Mouse (Mus musculus) kidney, postnatal 14 days (tissue): ENCODE data around the gene Lrrtm3.

Experiments
- DNase-seq: peaks from one replicate; pipeline ENCODE4 v3.0.0; 2022; ENCODE audit warnings: mixed read lengths

Lrrtm3 gene

DNA sequence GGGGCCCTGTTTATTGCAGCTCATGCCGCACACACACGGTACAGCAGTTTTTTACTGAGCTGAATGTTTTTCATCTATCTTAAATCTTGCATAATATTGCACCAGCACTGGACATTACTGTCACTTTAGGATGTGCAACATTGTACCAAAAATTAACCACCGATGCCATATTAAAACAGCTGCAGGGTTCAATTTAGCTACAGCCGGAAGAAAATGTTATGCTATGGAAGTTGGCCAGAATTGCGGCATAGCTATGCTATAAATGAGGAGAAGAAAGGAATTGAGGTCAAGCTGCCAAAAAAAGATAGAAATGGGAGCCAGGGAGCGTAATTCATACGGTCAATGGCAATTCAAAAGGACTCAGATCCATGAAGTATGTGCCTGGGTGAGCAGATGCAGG lies 48.9 kb downstream of the Lrrtm3 start:
- DNase-seq: peak; percentile 2

DNA sequence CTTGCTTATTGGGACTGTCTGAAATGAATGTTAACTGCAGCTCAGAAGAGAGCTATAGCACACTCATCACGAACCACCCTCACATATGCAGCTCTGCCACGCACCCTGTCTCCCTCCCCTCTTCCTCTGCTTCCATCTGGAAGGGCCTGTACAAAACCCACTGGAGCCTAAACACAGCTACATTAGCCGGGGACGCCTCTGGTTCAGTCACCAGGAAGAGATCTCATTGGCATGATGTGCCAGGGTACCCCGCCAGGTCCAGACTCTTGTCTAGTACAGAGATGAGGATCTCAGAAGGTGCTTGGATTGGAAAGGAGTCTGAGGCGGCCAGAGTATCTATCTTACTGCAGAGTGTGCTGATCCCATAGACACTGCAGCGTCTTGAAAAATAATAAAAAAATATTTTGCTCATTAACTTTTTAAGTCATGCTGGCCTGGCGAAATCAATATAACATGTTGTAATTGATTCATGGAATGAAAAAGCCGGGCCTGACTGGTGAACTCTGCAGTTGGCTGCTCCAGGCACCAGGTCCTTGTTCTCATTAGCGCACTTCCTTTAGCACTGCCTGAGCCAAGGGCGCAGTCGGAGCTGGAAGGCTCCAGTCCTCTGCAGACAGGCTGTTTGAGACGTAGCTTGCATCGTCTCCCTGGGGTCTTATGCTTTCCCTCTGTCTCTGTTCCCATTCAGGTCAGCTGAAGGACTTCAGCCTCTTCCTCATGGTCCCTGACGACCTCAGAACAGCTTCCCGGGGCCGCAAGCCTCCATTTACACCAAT lies 50.1 kb downstream of the Lrrtm3 start:
- DNase-seq: peak; percentile 12

DNA sequence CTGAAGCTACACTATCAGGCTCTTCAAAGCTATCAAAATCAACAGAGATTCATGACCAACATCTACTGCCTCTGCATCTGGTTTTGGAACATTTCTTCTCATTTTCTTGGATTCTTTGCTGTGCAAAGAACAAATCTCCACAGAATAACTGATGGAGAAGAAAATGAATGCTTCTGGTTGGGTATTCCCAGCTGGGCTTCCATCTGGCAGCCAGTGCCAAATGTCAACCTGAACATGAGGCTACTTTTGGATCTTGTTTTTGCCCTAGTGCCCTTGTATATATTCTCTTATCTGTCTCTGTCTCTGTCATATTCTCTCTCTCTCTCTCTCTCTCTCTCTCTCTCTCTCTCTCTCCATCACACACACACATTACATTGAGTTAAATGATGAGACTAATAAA lies 59.2 kb downstream of the Lrrtm3 start:
- no peak for DNase-seq

DNA sequence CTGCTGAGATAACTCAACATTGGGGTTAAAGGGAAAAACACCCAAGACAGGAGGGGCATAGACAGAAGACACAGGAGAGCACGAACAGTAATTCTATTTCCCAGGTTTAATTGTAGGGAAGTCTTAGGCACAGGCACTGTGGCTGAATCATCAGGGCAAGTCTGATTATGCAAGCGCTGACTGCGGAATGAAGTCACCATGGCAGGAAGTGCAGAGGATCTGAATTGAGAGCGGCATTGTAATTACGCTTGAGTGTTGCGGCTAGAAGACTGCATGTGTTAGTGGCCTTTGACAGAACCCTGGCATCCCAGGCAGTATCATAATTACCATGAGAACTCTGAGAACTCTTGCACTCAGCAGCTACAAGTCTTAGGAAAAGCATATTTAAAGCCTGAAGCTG lies 66.7 kb downstream of the Lrrtm3 start:
- no peak for DNase-seq

DNA sequence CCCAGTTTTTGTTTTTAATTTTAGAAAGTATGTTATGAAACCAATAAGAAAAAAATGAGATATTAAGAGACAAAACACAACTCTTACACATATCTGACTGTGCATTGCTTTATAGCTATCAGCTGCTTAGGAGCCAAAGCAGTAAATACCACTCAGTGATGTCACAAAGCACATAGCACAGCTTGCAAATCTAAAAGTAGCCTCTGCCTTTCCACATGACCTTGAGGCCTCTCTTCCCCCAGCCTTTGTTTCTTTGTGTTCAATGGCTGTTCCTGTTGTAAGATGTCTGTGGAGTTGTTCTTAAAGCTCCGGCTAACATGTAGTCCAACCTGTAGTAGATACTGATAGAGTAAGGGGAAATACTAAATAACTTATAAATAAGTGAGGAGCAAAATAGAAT lies 69.7 kb downstream of the Lrrtm3 start:
- DNase-seq: no peak

DNA sequence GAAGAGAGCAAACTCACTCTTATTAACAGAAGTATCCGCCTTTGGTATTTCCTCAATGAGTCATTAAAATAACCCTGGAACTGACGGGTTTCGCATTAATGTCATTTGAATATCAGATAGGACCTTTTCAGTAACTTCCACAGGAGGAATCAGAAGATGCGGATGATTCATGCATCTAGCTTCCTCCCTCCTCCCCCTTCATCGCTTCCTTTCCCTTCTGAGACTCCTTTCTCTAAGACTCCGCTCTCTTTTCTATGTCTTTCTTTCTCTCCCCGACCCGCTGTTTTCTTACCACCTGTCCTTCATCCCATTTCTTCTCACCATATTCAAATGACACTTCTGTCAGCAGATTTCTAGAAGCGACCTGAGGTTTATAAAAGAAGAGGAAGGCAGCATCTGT lies 88.1 kb downstream of the Lrrtm3 start:
- DNase-seq: no peak

DNA sequence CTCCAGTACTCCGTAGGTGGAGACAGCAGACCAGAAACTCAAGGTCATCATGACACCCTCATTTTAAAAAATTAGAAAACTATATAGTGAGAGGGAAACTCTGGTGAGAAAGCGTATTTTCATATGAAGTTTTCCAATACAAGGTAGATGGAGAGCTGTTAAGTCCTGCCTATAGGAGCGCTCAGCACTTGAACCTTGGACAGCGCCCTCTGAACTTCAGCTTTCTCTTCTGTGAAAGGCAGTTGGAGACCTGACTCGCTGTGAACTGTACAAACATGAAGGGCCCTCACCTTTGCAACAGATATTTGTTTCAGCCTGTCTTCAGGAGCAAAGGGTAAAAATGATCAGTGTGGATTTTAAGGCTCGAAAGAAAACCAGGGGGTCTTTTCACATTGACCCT lies 88.5 kb downstream of the Lrrtm3 start:
- no peak for DNase-seq

DNA sequence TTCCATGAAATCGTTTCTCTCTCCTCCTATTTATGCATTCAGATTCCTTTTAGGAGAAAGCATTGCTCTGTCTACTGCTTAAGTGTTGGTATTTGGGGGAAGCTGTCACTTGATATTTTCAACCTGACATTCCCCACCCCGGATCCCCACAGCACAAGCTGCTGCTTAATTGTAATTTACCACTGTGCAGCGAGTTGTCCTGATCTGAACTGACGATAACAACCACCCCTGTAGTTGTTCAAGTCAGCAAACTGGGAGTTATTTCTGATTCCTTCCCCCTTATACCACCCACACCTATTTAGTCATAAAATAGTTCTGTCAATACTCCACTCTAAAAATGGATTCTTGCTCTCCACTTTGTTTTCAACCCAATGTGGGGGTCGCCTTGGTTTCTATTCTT lies 95.8 kb downstream of the Lrrtm3 start:
- DNase-seq: no peak

DNA sequence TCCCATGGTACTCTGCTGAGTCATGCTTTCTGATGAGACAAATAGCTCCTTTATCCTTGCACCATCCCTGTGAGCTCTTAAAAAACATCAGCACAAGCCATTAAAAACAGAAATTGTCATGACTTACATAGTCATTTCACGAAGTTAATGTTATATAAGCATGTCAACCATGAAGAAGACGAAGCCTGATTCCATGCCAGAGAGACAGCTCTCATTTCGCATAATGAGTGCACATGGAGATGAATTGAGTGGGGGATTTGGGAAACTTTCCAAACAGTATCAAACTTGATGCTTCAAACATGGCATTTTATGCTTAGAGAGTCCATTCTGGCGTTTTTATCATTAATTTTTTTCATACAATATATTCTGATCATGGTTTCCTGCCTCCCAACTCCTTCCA lies 104.5 kb downstream of the Lrrtm3 start:
- DNase-seq: no peak

DNA sequence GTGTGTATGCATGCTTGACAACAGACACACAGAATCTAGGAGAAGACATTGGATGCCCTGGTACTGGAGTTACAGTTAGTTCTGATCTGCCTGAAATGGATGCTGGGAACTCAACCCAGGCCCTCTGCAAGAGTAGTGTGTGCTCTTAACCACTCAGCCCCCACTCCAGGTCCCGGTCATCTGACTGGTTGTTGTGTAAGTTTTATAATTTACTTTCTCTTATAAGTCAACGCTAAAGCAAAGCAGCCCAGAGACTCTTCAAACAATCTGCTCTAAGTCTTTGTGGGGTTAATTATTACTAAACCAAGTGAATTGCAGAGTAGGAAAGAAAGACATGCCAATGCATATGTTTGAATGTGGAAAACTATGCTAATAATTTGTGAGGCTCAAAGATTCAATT lies 110.7 kb downstream of the Lrrtm3 start:
- DNase-seq: no peak

DNA sequence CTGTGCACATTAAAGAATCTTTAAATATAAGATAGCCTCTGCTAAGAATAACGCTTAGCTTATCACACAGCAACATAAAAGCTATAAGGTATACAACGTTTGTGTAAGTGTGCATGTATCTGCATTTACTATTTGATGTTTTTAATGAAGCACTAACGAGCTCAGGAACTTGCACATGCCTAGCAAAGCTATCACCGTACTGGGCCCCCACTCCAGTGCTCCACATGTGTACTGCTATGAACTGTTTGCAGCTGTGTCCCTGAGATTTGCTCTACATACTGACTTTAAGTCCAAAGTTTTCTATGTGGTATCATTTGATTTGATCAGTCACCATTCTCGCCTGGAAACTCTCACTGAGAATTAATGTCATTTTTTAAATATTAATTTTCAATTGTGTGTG lies 111.1 kb downstream of the Lrrtm3 start:
- no peak for DNase-seq

DNA sequence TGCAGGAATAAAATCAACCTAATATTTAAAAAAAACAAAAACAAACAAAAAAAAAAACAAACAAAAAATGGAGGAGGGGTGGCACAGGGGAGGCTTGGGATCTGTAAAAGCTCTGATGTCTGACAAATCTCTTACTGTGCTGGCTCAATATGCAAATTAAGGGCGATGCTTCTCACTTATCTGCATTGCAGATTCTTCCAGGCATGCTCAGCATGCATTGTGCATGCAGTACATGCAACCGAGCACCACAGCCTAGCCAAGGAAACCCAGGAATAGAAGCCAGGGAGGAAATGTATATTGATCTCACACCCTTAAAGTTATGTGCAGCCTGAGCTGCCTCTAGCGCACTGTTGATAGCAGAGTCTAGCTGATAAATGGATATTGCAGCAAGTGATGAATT lies 111.5 kb downstream of the Lrrtm3 start:
- DNase-seq: no peak

DNA sequence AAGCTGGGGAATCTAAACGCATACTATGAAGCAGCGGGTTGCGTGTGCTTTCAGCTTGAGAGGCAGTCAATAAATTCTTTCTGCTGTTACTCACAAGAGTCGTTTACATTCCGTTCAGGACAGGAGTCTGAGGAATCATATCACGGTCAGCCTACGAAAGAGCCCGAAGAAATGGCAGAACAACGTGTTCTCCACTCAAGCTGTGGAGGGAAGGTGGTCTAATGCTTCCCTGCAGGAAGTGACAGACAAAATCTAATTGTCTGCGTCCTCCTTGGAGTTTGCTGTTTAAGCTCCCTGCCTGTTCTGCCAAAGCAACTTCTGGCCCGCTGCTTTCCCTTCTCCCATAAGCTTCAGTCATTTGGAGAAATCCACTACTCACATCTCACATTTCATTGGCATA lies 112.0 kb downstream of the Lrrtm3 start:
- DNase-seq: no peak

DNA sequence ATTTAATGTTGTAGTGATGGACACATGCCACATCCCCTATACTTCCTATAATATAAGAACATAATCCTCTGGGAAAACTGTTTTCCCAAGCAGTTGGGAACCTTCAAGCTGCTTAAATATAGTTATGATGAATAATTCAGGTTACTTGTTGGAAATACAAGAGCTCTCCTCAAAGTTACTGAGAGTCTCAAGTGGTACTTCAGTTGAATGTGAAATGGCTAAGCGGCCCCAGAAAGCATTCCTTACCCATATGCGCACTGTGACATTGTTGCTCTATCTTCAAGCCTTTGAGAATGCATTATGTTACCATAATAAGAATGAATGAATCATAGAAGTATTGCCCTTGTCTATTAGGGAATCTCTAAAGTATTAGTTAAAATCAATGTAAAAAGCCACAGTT lies 117.8 kb downstream of the Lrrtm3 start:
- no peak for DNase-seq

DNA sequence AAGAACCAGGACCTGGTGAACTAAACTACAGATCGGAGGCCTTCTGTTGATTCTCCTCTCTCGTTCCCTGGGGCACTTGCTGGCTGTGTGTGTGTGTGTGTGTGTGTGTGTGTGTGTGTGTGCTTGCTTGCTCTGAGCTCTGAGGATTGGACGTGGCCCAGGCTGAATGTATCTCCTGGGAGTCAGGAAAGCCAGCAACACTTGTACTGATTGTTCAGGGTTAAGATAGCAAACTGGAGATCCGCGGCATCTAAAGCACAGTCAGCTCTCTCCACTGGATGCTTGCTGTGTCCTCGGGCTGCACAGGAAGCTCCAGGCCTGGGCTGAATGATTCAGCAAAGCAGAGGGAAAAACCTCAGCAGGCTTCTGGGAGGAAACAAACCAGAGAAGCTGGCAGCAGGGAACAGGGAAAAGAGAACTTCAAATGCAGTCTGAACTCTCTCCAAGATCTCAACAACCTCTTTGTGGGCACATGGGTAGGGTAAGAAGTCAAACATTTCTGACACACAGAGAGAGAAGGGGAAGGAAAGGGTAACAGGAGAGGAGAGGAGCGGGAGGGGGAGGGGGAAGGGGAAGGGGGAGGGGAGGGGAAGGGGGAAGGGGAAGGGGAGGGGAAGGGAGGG lies 135.7 kb downstream of the Lrrtm3 start:
- DNase-seq: peak; percentile 7

DNA sequence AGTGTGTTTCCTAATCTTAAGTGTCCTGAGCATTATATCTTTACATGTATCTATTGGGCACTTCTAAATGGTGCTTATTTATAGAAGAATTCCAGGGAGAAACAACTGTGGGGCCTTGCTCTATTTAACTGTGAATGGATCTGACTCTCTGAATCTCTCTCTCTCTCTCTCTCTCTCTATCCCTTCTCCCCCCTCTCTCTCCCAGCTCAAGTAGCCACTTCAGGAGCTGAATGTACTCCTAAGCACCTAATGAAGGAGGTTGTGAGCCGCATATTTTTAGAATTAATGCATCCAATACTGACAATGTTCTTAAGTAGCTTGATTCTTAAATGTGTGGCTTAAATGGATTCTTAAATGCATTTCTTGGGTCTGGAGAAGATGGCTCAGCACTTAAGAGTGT lies 138.6 kb downstream of the Lrrtm3 start:
- no peak for DNase-seq

DNA sequence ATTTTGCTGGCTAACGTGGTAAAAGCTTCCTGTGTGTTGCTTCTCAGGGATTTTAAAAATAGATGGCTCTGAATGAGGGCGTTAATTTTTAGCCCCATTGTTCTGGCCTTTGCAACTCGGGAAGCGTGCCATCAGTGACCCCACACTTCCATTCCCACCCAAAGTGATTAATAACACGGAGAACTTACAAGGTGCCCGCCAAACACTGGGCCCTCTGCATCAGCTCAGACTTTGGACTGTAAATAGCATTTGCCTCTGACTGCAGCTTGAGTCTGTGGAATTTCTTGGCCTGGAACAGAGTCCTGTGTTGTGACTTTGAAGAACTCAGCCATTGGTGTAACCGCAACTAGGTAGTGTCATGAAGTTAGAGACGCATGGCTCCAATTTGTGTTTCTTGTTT lies 139.2 kb downstream of the Lrrtm3 start:
- peak; percentile 59 for DNase-seq

DNA sequence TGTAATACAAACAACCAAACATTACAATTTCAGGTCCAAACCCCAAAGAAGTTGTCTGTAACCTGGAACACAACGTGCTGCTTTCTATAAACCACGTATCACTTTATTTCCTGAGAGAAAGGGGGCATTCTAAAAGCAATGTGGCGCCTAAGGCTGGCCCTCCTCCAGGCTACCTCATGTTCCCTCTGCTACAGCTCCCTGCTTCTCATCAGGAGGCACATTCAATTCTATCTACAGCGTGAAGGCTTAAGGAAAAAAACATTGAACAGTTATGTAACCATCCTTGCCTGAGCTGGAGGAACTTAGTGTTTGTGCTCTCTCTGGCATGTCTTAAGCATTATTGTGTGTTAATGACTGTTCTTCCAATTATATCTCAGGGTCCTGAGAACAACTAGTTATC lies 142.8 kb downstream of the Lrrtm3 start:
- DNase-seq: no peak

DNA sequence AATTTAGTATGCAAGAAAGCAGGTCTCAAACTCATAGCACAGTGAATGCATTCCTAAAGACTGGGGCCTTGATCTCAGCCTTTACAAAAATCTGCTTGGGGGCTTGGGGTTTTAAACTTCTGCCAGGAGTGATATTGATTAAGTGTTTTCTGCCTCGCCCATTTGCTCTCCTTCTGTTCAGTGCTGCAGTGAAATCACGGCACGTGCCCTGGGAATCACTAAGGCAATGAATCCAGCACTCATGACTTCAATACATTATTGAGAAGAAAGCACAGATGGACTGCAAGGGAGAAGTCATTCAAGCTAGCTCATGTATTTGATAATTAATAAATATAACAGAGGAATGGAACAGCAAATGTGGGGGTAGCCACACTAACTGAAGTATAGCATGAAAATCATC lies 144.5 kb downstream of the Lrrtm3 start:
- no peak for DNase-seq

DNA sequence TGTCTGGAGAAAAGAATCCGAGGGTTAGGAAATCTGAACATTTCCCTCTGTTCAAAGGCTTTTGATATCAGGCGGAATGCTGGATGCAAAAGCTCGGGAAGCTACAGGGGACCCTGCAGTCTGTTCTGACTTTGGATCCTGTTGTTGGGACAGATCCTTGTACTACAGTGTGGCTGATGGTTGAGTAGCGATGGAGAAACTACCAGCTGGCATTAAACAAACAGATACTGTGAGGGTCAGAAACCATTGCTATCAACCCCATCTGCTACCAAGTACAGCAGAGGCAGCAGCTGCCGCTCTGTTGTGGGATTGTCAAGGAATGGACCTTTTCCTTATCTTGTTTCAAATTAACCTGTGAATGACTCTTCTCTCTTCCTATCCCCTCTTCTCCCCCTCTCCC lies 156.1 kb downstream of the Lrrtm3 start:
- DNase-seq: no peak

DNA sequence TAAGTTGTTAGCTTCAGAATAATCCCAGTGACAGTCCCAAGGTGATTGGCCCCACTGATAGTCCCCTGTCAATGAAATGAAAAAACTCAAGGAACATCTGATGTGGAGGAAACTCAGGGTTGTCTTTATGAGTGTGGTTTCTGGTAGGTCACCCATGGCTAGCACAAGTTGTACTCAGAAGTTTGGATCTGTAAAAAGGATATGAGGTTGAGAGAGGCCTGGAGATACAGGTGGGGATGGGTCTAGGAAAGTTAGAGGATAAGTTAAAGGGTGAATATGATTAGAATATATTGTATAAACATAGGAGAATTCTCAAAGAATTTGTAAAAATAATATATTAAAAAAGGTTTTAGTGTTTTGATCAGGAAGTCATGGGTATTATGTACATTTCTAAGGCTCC lies 162.7 kb downstream of the Lrrtm3 start, which contains the start of gene Gm10118:
TSS of gene Gm10118 (minus strand) at position 101 of the 400 bp plus-strand sequence.
- no peak for DNase-seq

DNA sequence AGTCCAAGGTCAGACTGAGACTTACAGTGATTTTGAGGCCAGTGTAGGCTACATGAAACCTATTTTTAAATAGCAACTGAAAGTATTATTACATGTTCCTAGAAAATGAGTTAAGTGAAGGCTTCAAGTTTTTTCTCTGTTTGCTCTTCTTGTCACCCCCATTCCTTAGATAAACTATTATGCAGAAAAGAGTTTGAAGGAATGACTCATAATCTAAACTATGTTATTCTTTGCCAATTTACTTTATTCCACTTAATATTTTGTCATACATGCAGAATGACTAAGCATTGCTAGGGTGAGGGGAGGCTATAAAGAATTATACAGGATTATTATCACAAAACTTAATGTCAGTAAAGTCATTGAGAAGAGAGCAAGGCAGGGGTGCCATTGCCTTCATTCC lies 181.2 kb downstream of the Lrrtm3 start:
- DNase-seq: no peak

DNA sequence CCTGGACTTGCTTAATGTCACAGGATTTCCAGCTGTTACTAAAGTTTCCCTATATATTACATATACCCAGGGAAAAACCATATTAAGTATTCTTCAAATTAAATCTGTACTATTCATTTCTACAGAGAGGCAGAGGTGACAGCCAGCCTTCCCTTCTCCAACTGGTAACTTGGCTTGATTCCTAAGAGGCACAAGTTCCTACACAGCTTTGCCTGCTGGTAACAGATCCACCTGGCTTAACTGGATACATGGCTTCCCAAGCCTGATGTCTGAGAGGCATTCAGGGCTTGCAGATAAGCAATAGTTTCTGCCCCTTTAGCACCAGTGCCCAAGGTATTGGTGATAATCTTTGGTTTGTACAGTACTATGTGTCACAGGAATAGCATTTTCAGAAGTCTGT lies 190.2 kb downstream of the Lrrtm3 start:
- no peak for DNase-seq

DNA sequence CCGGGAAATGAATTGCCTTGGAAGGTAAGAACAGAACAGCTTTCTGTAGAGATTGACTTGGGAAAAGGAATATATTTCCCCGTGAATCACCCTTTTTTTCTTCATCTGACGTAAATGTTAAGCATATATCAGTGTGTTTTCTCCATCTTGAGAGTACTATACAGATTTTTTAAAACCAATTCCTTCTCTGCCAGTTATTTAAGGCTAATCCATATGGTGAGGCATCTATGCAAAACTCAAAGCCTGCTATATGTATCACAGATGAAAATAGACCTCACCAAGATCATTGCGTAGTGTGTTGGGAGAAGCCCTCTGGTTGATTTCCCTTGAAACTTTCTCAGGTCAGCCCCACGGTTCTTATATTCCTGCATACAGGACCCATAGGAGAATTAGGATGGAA lies 195.5 kb downstream of the Lrrtm3 start:
- no peak for DNase-seq
